Mouse (Mus musculus): ENCODE measurements at regions not wholly inside any gene's neighbourhood (a gene's known extent, or its start where the extent isn't known, plus 50 kb on each side); places are given as distances from the start of the nearest gene placed in this dataset.
"Not testable (repeated sequence)": the region's sequence is repeated elsewhere in the genome, so short reads cannot be mapped to it uniquely, and the experiment has no call there.

DNA sequence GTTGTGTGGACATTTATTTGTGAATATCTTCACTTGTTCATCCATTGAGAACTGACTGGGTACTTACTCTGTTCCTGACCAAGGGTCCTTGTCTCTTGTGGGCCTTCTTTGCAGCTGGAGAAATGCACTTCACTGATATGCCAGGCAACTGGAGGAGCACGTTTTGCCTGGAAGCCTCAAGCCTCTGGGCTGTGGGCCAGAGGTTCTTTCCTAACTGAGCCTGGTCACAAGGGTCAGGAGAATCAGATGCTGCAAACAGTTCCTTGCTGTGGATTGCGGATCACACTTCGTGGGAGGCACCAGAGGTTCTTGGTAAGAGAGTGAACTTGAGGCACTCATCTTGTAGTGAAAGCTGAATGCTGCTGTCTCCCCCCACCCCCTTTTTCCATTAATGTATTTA lies 124.6 kb downstream of the Spata19 start:
- H3K9me3 ChIP-seq (ENCODE audit: control insufficient read depth, low read length) = no peaks in the 10 kb centered on the region
- 78% methylated on average over 3 of the region's 3 CpGs for WGBS
- no peaks in the 10 kb centered on the region for H3K36me3 ChIP-seq (ENCODE audit: control insufficient read depth, insufficient read depth, low read length)
- H3K27ac ChIP-seq (replicated peaks; ENCODE audit: low read depth, low read length) = no peak overlapping the region
- no peak overlapping the region for H3K9ac ChIP-seq (ENCODE audit: low read depth, low read length, severe bottlenecking)
- ATAC-seq (ENCODE audit: low FRiP score, low read depth) = no peak
- no peak for TF ChIP-seq POLR2A (IDR thresholded peaks at IDR 0.05; ENCODE audit: borderline replicate concordance, extremely low read depth, insufficient read depth, insufficient read length)
- H3K4me1 ChIP-seq (ENCODE audit: control insufficient read depth, insufficient read depth, low read length) = no peaks in the 10 kb centered on the region
- H3K4me3 ChIP-seq (replicated peaks; ENCODE audit: low read length) = no peak overlapping the region
- no peaks in the 10 kb centered on the region for H3K27me3 ChIP-seq (ENCODE audit: control insufficient read depth, insufficient read depth, low read length)
- H3K4me2 ChIP-seq (replicated peaks; ENCODE audit: low read depth, low read length, severe bottlenecking) = no peak overlapping the region
- DNase-seq (ENCODE audit: low spot score) = no peak

DNA sequence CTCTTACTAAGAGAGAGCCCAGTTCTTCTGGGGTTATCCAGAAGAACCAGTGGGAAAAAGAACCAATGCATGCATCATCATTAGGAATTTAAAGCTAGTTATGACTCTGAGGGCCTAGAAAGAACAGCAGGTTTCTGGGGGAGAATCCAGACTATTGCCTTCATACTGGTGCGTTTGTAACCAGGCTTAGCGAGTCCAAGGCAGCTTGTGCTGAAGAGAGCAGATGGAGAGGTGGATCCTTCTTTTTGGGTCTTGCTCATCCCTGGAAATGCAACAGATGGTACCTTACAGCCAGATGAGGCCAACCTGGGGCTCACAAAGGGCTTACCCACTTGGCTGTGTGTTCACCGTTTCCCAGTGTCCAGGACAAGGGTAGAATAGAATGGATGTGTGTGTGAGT lies 130.1 kb downstream of the Spata19 start:
- no peak overlapping the region for H3K4me3 ChIP-seq (replicated peaks; ENCODE audit: low read length)
- TF ChIP-seq POLR2A (IDR thresholded peaks at IDR 0.05; ENCODE audit: borderline replicate concordance, extremely low read depth, insufficient read depth, insufficient read length) = no peak
- H3K9ac ChIP-seq (ENCODE audit: low read depth, low read length, severe bottlenecking) = no peak overlapping the region

DNA sequence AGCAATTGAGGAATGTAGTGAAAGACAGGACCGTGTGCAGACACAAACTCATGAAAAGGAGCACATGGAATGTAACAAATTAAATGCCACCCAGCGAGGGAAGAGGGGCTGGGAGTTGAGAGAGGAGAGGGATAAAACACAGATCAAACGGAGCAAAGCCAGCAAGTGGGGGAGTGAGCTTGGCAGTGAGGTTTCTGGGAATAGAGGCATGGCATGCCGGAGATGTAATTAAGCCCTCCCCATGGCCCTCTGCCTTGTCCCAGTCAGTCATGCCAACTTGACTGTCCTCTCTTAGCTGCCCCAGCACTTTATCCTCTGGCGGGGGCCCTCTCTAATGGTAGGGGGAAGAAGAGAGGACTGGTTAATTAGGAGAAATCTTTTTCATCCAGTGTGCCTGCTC lies 141.9 kb downstream of the Spata19 start:
- Histone ChIP-seq H3K4me2 (replicated peaks; ENCODE audit: low read depth, low read length, severe bottlenecking) (no peak overlapping the region), H3K27ac (replicated peaks; ENCODE audit: low read depth, low read length) (no peak overlapping the region), H3K9ac (ENCODE audit: low read depth, low read length, severe bottlenecking) (no peak overlapping the region), H3K36me3 (ENCODE audit: control insufficient read depth, insufficient read depth, low read length) (no peaks in the 10 kb centered on the region), H3K4me1 (ENCODE audit: control insufficient read depth, insufficient read depth, low read length) (no peaks in the 10 kb centered on the region), H3K4me3 (replicated peaks; ENCODE audit: low read length) (no peak overlapping the region), H3K9me3 (ENCODE audit: control insufficient read depth, low read length) (no peaks in the 10 kb centered on the region), H3K27me3 (ENCODE audit: control insufficient read depth, insufficient read depth, low read length) (no peaks in the 10 kb centered on the region)
- ATAC-seq (ENCODE audit: low FRiP score, low read depth) (no peak), DNase-seq (ENCODE audit: low spot score) (no peak)
- no peak for TF ChIP-seq POLR2A (IDR thresholded peaks at IDR 0.05; ENCODE audit: borderline replicate concordance, extremely low read depth, insufficient read depth, insufficient read length)
- 13% methylated on average over 5 of the region's 5 CpGs for WGBS

More for the DNA sequence above, 130.1 kb downstream of the Spata19 start:
- no peak overlapping the region for H3K27ac ChIP-seq (replicated peaks; ENCODE audit: low read depth, low read length)
- 85% methylated on average over 3 of the region's 3 CpGs for WGBS
- no peaks in the 10 kb centered on the region for H3K4me1 ChIP-seq (ENCODE audit: control insufficient read depth, insufficient read depth, low read length)
- no peaks in the 10 kb centered on the region for H3K36me3 ChIP-seq (ENCODE audit: control insufficient read depth, insufficient read depth, low read length)
- no peak overlapping the region for H3K4me2 ChIP-seq (replicated peaks; ENCODE audit: low read depth, low read length, severe bottlenecking)
- H3K27me3 ChIP-seq (ENCODE audit: control insufficient read depth, insufficient read depth, low read length) = no peaks in the 10 kb centered on the region
- DNase-seq (ENCODE audit: low spot score) = no peak
- ATAC-seq (ENCODE audit: low FRiP score, low read depth) = no peak
- H3K9me3 ChIP-seq (ENCODE audit: control insufficient read depth, low read length) = no peaks in the 10 kb centered on the region

DNA sequence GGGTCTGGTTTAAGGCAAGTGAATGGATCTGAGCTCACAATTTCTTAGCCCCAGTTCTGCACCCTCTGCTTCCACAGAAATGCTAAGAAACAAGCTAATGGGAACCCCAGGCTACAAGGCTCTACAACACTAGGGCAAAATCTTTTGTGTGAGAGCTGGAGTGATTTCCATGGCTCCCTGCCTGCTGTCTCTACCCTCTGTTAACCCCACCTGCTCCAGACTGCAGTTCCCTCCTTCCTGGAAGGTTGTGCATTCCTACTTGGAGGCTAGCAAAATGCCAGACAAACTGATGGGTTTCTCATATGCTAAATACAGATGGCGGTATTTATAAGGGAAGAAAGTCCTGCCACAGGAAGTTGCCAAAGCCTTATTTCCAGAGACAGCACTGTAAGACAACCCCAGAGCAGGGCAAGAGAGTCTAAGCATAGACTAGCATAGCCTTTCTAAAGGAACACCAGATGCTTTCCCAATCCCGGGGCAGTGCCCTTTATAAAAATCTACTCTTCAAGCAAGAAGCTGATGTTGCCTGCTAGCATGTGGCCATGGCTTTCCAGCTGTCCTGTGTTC lies 145.1 kb downstream of the Spata19 start:
- no peak overlapping the region for H3K4me3 ChIP-seq (replicated peaks; ENCODE audit: low read length)
- H3K27ac ChIP-seq (replicated peaks; ENCODE audit: low read depth, low read length) = no peak overlapping the region
- H3K9me3 ChIP-seq (ENCODE audit: control insufficient read depth, low read length) = no peaks in the 10 kb centered on the region
- H3K4me2 ChIP-seq (replicated peaks; ENCODE audit: low read depth, low read length, severe bottlenecking) = no peak overlapping the region
- H3K9ac ChIP-seq (ENCODE audit: low read depth, low read length, severe bottlenecking) = no peak overlapping the region
- H3K36me3 ChIP-seq (ENCODE audit: control insufficient read depth, insufficient read depth, low read length) = no peaks in the 10 kb centered on the region
- DNase-seq (ENCODE audit: low spot score) (no peak), ATAC-seq (ENCODE audit: low FRiP score, low read depth) (no peak)
- H3K4me1 ChIP-seq (ENCODE audit: control insufficient read depth, insufficient read depth, low read length) = no peaks in the 10 kb centered on the region
- no peak for TF ChIP-seq POLR2A (IDR thresholded peaks at IDR 0.05; ENCODE audit: borderline replicate concordance, extremely low read depth, insufficient read depth, insufficient read length)
- WGBS = 59% methylated on average over 2 of the region's 2 CpGs
- no peaks in the 10 kb centered on the region for H3K27me3 ChIP-seq (ENCODE audit: control insufficient read depth, insufficient read depth, low read length)

GRCm38 (mm10) chr9:27554697-27555096 lies 158.1 kb downstream of the Spata19 start:
- not testable (repeated sequence) for ATAC-seq (ENCODE audit: low FRiP score, low read depth); H3K27me3 ChIP-seq (ENCODE audit: control insufficient read depth, insufficient read depth, low read length); H3K27ac ChIP-seq (replicated peaks; ENCODE audit: low read depth, low read length); H3K4me3 ChIP-seq (replicated peaks; ENCODE audit: low read length); DNase-seq (ENCODE audit: low spot score); H3K9ac ChIP-seq (ENCODE audit: low read depth, low read length, severe bottlenecking); H3K9me3 ChIP-seq (ENCODE audit: control insufficient read depth, low read length); H3K4me2 ChIP-seq (replicated peaks; ENCODE audit: low read depth, low read length, severe bottlenecking); H3K36me3 ChIP-seq (ENCODE audit: control insufficient read depth, insufficient read depth, low read length); H3K4me1 ChIP-seq (ENCODE audit: control insufficient read depth, insufficient read depth, low read length)

All from limb, embryonic 14.5 days (tissue).